Mouse (Mus musculus): Measurements from ENCODE around the gene Wdr59.

The Wdr59 gene

DNA sequence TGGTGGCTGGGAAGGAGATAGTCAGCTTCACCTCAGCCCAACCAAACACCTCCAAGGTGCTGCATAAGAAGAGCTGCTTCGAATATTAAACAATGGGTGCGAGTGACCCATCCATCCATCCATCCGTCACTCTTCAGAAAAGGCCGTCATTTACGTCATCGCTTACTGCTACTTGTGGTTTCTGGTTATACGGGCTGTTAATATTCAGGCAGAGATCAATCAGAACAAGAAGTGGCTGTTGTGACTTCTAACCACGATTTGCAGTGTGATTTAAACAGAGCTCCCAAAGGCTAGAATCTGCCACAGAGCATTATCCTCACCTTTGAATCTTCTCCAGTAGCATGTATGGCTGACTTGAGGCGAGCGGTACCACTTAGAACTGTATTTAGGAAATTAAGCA lies 104.7 kb downstream of the Wdr59 start:
- no peak for DNase-seq (ENCODE audit: extremely low read depth, low read depth, low spot score)

DNA sequence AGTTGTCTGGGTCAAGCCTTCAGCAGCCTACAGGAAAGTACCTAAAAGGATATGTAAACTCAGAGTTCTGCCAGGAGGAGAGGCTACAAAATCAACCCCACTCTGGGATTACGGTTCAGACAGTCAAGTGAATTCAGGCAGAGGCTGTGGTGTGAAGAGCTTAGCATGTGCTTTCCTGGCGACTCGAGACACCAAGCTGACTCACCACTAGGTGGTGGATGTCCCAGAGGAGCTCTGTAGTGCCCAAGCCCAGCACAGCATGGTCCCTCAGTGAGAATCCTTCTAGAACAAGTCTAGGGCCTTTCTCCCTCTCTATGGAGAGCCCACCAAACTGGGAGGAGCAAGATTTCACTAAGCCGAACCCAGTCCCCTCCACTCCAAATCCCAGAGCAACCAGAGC lies 118.5 kb downstream of the Wdr59 start:
- no peak for DNase-seq (ENCODE audit: extremely low read depth, low read depth, low spot score)

Data from fat pad, adult 2 months (tissue).